Mouse (Mus musculus) testis, adult 2 months (tissue): ENCODE data around the gene Clmn. TPM values are rescaled to one million over a fixed set of nuclear protein-coding genes. Genes with fewer than 3 reads are reported as not detected.
A peak's percentile ranks its signal among the peaks of the same experiment; 100 is the strongest.

Source experiments
- H3K27ac ChIP-seq: fragments of 200-500 bp; 2 replicates; pipeline ENCODE4 v1.5.1; 2012; ENCODE audit warnings: low read depth, low read length; ENCODE audit not compliant: control insufficient read depth, insufficient read depth
- H3K27me3 ChIP-seq: fragments of 200-500 bp; 2 replicates; pipeline ENCODE4 v1.6.1; 2012; ENCODE audit warnings: mild to moderate bottlenecking, low read length, moderate library complexity; ENCODE audit not compliant: control insufficient read depth, insufficient read depth
- H3K36me3 ChIP-seq: fragments of 200-500 bp; 2 replicates; pipeline ENCODE4 v1.6.1; 2012; ENCODE audit warnings: mild to moderate bottlenecking, low read length; ENCODE audit not compliant: control insufficient read depth, insufficient read depth
- H3K4me1 ChIP-seq: fragments of 200-500 bp; 2 replicates; pipeline ENCODE4 v1.6.1; 2012; ENCODE audit warnings: low read length; ENCODE audit not compliant: control insufficient read depth, insufficient read depth
- H3K4me3 ChIP-seq: fragments of 200-500 bp; 2 replicates; pipeline ENCODE4 v1.5.1; 2012; ENCODE audit warnings: low read depth, mild to moderate bottlenecking, low read length, moderate library complexity, mixed read lengths; ENCODE audit not compliant: control insufficient read depth
- CTCF ChIP-seq: fragments of 200-500 bp; IDR thresholded peaks from 2 replicates; pipeline ENCODE4 v1.5.1; 2012; ENCODE audit warnings: low read depth, mild to moderate bottlenecking, inconsistent platforms, low read length, moderate library complexity; ENCODE audit not compliant: control insufficient read depth, insufficient read depth, insufficient replicate concordance
- POLR2A ChIP-seq: fragments of 200-500 bp; IDR thresholded peaks from 2 replicates; pipeline ENCODE4 v1.6.1; 2012; ENCODE audit warnings: low read depth, mild to moderate bottlenecking, inconsistent platforms, low read length, moderate library complexity; ENCODE audit not compliant: control insufficient read depth
- polyA plus RNA-seq: library from polyadenylated mRNA; depleted of rRNA; stranded (reverse); fragments of >200 nt; gene quantifications from 2 replicates; pipeline ENCODE4 v1.2.3, GENCODE M21; 2012; rRNA removed

Gene Clmn
- 117 and 119 TPM in 2 replicates for polyA plus RNA-seq

- TF ChIP-seq CTCF = no peak
- TF ChIP-seq POLR2A = no peak
- H3K27me3 ChIP-seq = no peaks in the 10 kb centered on the region
- H3K36me3 ChIP-seq = no peaks in the 10 kb centered on the region
- H3K4me3 ChIP-seq = peak within 1 kb of the TSS; percentile 82
- peak within 1 kb of the TSS; percentile 36 for H3K27ac ChIP-seq
- H3K4me1 ChIP-seq = peaks cover 8% of the 10 kb centered on the region
These were observed at the start of gene Clmn for GRCm38 (mm10) chr12:104864439-104865165. Clmn (minus strand) TSS chr12:104865076.

- Histone ChIP-seq H3K27ac (no peak overlapping the region), H3K36me3 (no peaks in the 10 kb centered on the region), H3K4me1 (peaks cover 5% of the 10 kb centered on the region; the same call in 1 of the 2 replicates), H3K4me3 (no peak overlapping the region), H3K27me3 (no peaks in the 10 kb centered on the region)
- TF ChIP-seq CTCF (no peak), POLR2A (no peak)
These were observed 48.1 kb upstream of the Clmn start for GRCm38 (mm10) chr12:104912990-104913389.

- H3K27me3 ChIP-seq = no peaks in the 10 kb centered on the region
- H3K27ac ChIP-seq = no peak overlapping the region
- H3K4me3 ChIP-seq = no peak overlapping the region
- peaks cover 5% of the 10 kb centered on the region; the same call in 1 of the 2 replicates for H3K4me1 ChIP-seq
- no peaks in the 10 kb centered on the region for H3K36me3 ChIP-seq
- TF ChIP-seq POLR2A = no peak
- no peak for TF ChIP-seq CTCF
These were observed 47.5 kb upstream of the Clmn start for GRCm38 (mm10) chr12:104912281-104912933.

- Histone ChIP-seq H3K27ac (no peak overlapping the region), H3K4me3 (no peak overlapping the region), H3K27me3 (no peaks in the 10 kb centered on the region), H3K36me3 (no peaks in the 10 kb centered on the region), H3K4me1 (peaks cover 5% of the 10 kb centered on the region; the same call in 1 of the 2 replicates)
- TF ChIP-seq POLR2A (no peak), CTCF (no peak)
These were observed 44.9 kb upstream of the Clmn start for GRCm38 (mm10) chr12:104909750-104910149.

GRCm38 (mm10) chr12:104908986-104909385 is 44.1 kb upstream of the Clmn start:
- H3K4me1 ChIP-seq = 0 out of 2 replicates have a peak, but pooled peaks cover 2% of the 10 kb centered on the region
- no peaks in the 10 kb centered on the region for H3K36me3 ChIP-seq
- H3K27ac ChIP-seq = no peak overlapping the region
- H3K4me3 ChIP-seq = no peak overlapping the region
- no peak for TF ChIP-seq POLR2A
- no peak for TF ChIP-seq CTCF
- no peaks in the 10 kb centered on the region for H3K27me3 ChIP-seq

- no peaks in the 10 kb centered on the region for H3K27me3 ChIP-seq
- no peaks in the 10 kb centered on the region for H3K36me3 ChIP-seq
- H3K4me3 ChIP-seq = no peak overlapping the region
- TF ChIP-seq CTCF (no peak), POLR2A (no peak)
- H3K27ac ChIP-seq = no peak overlapping the region
- no peaks in the 10 kb centered on the region for H3K4me1 ChIP-seq
These were observed 43.3 kb upstream of the Clmn start for GRCm38 (mm10) chr12:104908024-104908781.

GRCm38 (mm10) chr12:104907133-104907532 is 42.3 kb upstream of the Clmn start:
- no peaks in the 10 kb centered on the region for H3K36me3 ChIP-seq
- H3K4me3 ChIP-seq = no peak overlapping the region
- no peaks in the 10 kb centered on the region for H3K4me1 ChIP-seq
- no peak overlapping the region for H3K27ac ChIP-seq
- TF ChIP-seq CTCF (no peak), POLR2A (no peak)
- no peaks in the 10 kb centered on the region for H3K27me3 ChIP-seq
